Mouse (Mus musculus): Measurements from ENCODE around the gene Tsku.

Gene Tsku

GRCm38 (mm10) chr7:98361063-98361652 is at the start of gene Tsku:
Gene Tsku, minus strand, starts transcription at chr7:98361328.
- ATAC-seq (ENCODE audit: low TSS enrichment) = peak; percentile 93

GRCm38 (mm10) chr7:98407615-98408014 is 46.5 kb upstream of the Tsku start:
- ATAC-seq (ENCODE audit: low TSS enrichment) = no peak

DNA sequence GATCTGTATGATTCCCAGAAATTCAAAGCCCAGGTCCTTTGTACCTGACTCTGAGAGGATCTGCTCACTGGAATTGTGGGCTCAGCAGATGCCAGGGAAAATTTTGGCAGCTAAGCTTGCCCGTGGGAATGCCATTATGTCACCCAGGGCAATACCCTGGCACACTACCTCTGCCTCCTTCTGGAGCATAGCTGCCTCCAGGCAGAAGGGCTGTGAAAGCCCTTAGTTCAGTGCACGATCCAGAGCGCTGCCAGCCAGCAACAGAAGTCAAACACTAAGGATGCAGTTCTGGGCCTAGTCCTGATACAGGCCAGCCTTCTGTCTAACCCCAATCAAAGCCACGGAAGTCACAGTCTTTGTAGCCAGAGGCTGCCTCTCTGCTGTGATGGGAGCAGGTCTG is 42.9 kb upstream of the Tsku start:
- ATAC-seq (ENCODE audit: low TSS enrichment) = no peak

DNA sequence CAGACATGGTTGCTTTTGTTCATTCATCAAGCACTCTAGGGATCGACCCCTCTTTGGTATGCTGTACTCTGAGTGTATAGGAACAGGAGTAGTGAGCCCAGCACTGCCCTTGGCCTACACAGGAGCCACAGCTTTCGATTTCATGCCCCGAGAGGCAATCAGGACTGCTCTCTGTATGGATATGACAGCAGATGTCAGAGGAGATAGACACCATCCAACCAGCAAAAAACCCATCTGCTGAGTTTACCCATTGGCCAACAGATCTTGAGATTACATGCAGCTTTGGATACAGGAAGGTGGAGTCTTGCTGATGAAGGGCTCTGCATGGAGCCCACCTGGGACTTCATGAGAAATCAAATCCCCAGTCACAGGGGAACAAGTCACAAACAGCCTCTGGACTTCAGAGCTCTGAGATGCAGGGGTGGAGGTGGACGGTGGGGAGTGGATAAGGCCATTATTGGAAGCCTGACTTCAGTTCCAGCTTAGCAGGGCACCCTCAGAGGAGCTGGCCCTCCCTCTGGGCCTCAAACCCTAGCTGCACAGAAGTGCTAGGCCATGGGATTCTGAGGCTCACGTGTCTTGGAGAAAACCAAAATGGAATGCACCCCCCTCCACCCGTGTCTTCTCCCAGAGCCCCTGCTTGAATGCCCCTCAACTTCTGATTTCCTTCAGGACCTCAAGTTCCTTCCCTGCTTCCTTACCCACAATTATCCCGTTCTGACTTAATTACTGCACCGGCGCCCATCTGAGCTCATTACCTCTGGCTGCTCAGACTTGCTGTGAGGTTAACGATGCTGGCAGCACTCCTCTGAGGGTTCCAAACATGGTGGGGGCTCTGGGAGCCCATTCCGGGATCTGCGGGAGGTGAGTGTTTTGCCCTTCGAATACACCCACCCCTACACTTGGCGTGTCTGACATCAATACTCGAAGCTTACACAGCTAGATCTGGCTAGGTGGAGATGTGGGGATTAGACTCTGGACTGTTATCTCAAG is 41.8 kb upstream of the Tsku start:
- ATAC-seq (ENCODE audit: low TSS enrichment) = no peak

GRCm38 (mm10) chr7:98392466-98393201 is 31.5 kb upstream of the Tsku start:
- no peak for ATAC-seq (ENCODE audit: low TSS enrichment)

DNA sequence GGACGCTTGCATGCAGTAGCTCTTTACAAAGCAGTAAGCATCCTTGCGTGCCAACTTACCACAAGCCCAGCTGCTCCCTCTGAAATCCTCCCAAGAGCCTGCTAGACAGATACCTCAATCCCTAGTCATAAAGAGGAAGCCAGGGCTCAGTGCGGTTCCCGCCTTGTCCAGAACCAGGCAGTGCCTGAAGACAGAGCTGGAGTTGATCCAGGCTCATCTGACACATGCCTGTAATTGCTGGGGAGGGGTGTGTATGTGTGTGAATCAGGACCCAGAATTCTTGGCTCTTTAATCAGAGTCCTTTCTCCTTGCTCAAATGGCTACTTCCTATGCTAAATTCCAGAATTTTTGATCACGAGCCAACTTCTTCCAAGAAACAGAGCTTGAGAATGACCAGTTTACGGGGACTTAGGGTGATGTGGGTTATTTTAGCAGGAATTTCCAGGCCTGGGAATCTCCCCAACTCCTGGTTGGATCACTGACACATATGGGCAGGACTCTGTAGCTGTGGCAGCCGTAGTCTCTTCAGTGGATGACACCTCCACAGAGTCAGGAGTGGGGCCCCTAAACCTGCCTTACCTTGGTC is 30.3 kb upstream of the Tsku start:
- peak; percentile 76 for ATAC-seq (ENCODE audit: low TSS enrichment)

- no peak for ATAC-seq (ENCODE audit: low TSS enrichment)
Measured at GRCm38 (mm10) chr7:98390486-98390885, 29.4 kb upstream of the Tsku start.

GRCm38 (mm10) chr7:98389656-98390055 is 28.5 kb upstream of the Tsku start:
- ATAC-seq (ENCODE audit: low TSS enrichment) = no peak

GRCm38 (mm10) chr7:98388881-98389501 is 27.9 kb upstream of the Tsku start:
- ATAC-seq (ENCODE audit: low TSS enrichment) = no peak

GRCm38 (mm10) chr7:98387201-98387600 is 26.1 kb upstream of the Tsku start:
- ATAC-seq (ENCODE audit: low TSS enrichment) = no peak

DNA sequence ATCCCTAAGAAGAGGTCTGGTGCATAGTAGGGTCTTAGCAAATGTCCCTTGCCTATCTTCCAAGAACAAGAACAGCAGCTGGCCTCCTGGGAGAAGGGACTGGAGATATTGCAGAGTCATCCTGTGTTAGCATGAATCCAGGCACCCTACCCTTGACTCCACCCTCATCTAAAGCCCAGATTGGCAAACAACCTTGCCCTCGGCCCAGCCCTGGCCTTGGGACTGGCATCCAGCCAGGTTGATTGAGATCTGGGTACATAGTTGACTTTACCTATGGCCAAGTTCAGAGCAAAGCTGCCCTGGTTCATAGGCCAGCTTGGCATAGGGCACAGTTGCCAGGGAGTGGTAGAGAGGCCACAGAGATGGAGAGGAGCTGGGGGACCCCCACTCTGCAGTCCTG is 24.0 kb upstream of the Tsku start:
- no peak for ATAC-seq (ENCODE audit: low TSS enrichment)

- ATAC-seq (ENCODE audit: low TSS enrichment) = no peak
Measured at GRCm38 (mm10) chr7:98383337-98383736, 22.2 kb upstream of the Tsku start.

DNA sequence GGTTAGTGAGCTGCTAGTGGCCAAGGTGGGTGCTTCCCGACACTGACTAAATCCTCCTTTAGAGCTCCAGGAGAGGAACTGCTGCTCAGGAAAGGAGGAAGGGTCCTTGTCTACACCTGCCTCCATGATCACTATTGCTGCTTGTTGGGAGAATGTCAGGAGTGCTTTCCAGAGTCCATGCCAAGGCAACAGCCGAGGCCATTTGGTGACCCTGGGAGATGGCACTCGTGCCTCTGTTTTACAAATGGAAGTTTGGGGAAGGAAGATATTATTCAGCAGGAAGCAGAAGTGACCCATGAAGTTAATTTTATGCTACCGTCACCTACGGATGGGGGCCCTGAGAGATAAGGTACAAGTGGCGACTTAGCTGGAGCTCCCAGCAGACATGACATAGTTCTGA is 21.7 kb upstream of the Tsku start:
- ATAC-seq (ENCODE audit: low TSS enrichment) = no peak

GRCm38 (mm10) chr7:98380224-98380925 is 19.2 kb upstream of the Tsku start:
- no peak for ATAC-seq (ENCODE audit: low TSS enrichment)

- no peak for ATAC-seq (ENCODE audit: low TSS enrichment)
Measured at GRCm38 (mm10) chr7:98379232-98379631, 18.1 kb upstream of the Tsku start.

GRCm38 (mm10) chr7:98377257-98377656 is 16.1 kb upstream of the Tsku start:
- no peak for ATAC-seq (ENCODE audit: low TSS enrichment)

DNA sequence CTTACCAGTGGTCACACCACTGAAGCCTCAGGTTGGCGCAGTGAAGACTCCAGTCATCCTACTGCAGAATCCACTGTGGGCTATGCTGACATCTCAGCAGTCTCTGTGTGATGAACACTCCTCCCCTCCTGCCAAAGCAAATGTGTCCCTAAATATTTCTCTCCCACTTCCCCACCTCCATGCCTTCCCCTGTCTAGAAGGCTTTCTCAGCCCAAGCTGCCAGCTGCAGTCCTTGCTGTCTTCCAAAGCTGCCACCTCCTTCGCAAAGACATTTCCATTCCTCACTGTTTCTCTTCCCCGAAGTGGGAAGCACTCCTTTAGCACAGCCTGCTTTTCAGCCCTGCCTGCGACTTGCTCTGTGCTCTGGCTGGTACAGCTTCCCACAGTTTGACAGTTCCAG is 10.0 kb upstream of the Tsku start:
- peak; percentile 99 for ATAC-seq (ENCODE audit: low TSS enrichment)

GRCm38 (mm10) chr7:98369762-98370369 is 8.7 kb upstream of the Tsku start:
- no peak for ATAC-seq (ENCODE audit: low TSS enrichment)

DNA sequence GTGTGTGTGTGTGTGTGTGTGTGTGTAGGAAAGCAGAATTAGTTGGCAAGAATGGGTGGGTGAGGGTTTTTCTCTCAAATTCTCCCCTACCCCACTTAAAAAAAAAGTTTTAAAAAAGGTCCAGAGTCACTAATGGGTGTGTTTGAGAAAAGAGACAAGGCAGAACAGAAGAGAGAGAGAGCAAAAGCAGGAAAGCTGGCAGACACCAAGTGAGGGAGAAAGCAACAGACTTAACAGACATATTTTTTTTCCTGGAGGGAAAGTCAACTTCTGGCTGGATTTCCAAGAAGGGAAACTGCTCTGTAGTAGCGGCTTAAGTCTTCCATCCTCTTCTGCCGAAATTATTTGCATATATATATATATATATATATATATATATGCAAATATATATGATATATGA is 534 bp upstream of the Tsku start:
- ATAC-seq (ENCODE audit: low TSS enrichment) = no peak

- no peak for ATAC-seq (ENCODE audit: low TSS enrichment)
Measured at GRCm38 (mm10) chr7:98360621-98360990, 522 bp downstream of the Tsku start.

Data from frontal cortex, adult (tissue).